Mouse (Mus musculus): ENCODE measurements at regions not wholly inside any gene's neighbourhood (a gene's known extent, or its start where the extent isn't known, plus 50 kb on each side); places are given as distances from the start of the nearest gene placed in this dataset.
A peak's percentile ranks its signal among the peaks of the same experiment; 100 is the strongest.

GRCm38 (mm10) chr7:145102692-145103091 is 105.2 kb downstream of the 1810010D01Rik start:
- no peak for DNase-seq

GRCm38 (mm10) chr7:145102216-145102615 is 105.7 kb downstream of the 1810010D01Rik start:
- DNase-seq, result peak; percentile 30

- no peak for DNase-seq
Observed at GRCm38 (mm10) chr7:145098335-145098734, 109.6 kb downstream of the 1810010D01Rik start.

- DNase-seq, result no peak
Observed at GRCm38 (mm10) chr7:145094134-145094526, 113.8 kb downstream of the 1810010D01Rik start.

GRCm38 (mm10) chr7:145093417-145094133 is 114.3 kb downstream of the 1810010D01Rik start:
- no peak for DNase-seq

GRCm38 (mm10) chr7:145092392-145093176 is 115.3 kb downstream of the 1810010D01Rik start:
- DNase-seq, result no peak

- no peak for DNase-seq
Observed at GRCm38 (mm10) chr7:145090849-145091248, 117.1 kb downstream of the 1810010D01Rik start.

GRCm38 (mm10) chr7:145089315-145089721 is 118.6 kb downstream of the 1810010D01Rik start:
- no peak for DNase-seq

GRCm38 (mm10) chr7:145088655-145089054 is 119.3 kb downstream of the 1810010D01Rik start:
- no peak for DNase-seq

GRCm38 (mm10) chr7:145087790-145088189 is 120.1 kb downstream of the 1810010D01Rik start:
- no peak for DNase-seq

- no peak for DNase-seq
Observed at GRCm38 (mm10) chr7:145082917-145083752, 124.8 kb downstream of the 1810010D01Rik start.

GRCm38 (mm10) chr7:145071996-145072790 is 132.5 kb upstream of the Ccnd1 start:
- no peak for DNase-seq

- DNase-seq, result no peak
Observed at GRCm38 (mm10) chr7:145071533-145071932, 131.8 kb upstream of the Ccnd1 start.

- no peak for DNase-seq
Observed at GRCm38 (mm10) chr7:145067366-145067765, 127.6 kb upstream of the Ccnd1 start.

- peak; percentile 13 for DNase-seq
Observed at GRCm38 (mm10) chr7:145056320-145056719, 116.6 kb upstream of the Ccnd1 start.

GRCm38 (mm10) chr7:145051616-145052015 is 111.9 kb upstream of the Ccnd1 start:
- no peak for DNase-seq

GRCm38 (mm10) chr7:145050729-145051128 is 111.0 kb upstream of the Ccnd1 start:
- no peak for DNase-seq

- no peak for DNase-seq
Observed at GRCm38 (mm10) chr7:145048481-145048877, 108.8 kb upstream of the Ccnd1 start.

GRCm38 (mm10) chr7:145047771-145048480 is 108.2 kb upstream of the Ccnd1 start:
- no peak for DNase-seq

- DNase-seq, result no peak
Observed at GRCm38 (mm10) chr7:145045230-145045629, 105.5 kb upstream of the Ccnd1 start.

- no peak for DNase-seq
Observed at GRCm38 (mm10) chr7:145043455-145044149, 103.9 kb upstream of the Ccnd1 start.

Measured in right cerebral cortex, postnatal 14 days (tissue).